Mouse (Mus musculus) gastrocnemius, postnatal 4 days (tissue): ENCODE measurements around the gene Btg1. TPM values are rescaled to one million over a fixed set of nuclear protein-coding genes. Genes with fewer than 3 reads are reported as not detected.
A peak's percentile ranks its signal among the peaks of the same experiment; 100 is the strongest.

Experiments used
- DNase-seq, 2 experiments: peaks; one replicate each; pipeline ENCODE4 v3.0.0; 2021 to 2022; ENCODE audit warnings: low spot score in 2 of 2, mixed read lengths in 2 of 2
- total RNA-seq, 2 experiments: library from RNA; stranded (reverse); gene quantifications; 2 replicates each; pipeline ENCODE4 v1.2.3; 2021

Gene Btg1
- total RNA-seq, 2 experiments from 2014 or later = 65.8 to 67.8 TPM

DNA sequence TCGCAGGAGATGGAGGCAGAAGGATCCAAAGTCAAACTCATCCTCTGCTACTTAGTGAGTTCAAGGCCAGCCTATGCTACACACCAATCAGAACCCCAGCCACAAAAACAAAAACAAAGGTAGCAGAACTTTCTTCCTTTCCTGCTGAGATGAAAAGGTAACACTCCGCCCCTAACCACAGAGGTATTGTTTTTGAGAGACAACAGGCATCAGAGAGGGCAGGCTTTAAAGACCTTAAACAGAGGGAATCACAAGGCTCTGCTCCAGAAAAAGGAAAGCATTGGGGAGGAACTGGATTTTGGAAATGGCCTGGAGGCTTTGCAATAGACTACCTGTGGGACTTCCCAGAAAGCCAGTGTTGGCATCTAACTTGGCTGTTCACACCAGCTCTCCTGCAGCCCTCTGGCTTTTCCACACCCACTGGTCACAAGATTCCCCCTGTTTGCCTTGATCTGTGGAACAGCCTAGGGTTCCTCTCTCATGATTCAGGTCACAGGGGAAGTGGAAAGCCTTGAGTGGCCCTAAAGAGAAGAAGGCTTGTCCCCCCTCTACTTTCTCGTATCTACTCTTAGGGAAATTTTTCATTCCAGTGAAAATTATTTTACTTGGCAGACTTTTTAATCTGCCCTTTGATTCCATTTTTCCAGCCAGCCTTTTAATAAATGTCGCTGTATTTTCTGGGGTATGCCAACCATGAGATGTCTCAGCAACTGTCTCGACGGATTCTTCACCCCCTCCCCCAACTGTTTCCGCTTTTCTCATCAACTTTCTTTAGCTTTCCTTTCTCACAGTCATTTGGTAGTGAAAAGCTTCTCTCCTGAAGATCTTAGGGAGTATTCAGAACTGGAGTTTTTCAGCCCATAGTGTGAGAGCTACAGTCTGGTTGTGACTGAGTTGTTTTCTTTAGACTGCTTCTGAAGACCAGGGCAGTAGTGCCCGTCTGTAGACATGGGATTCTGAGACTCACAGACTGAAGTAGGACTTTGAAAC is 7.2 kb upstream of the Btg1 start:
- DNase-seq = no peak

DNA sequence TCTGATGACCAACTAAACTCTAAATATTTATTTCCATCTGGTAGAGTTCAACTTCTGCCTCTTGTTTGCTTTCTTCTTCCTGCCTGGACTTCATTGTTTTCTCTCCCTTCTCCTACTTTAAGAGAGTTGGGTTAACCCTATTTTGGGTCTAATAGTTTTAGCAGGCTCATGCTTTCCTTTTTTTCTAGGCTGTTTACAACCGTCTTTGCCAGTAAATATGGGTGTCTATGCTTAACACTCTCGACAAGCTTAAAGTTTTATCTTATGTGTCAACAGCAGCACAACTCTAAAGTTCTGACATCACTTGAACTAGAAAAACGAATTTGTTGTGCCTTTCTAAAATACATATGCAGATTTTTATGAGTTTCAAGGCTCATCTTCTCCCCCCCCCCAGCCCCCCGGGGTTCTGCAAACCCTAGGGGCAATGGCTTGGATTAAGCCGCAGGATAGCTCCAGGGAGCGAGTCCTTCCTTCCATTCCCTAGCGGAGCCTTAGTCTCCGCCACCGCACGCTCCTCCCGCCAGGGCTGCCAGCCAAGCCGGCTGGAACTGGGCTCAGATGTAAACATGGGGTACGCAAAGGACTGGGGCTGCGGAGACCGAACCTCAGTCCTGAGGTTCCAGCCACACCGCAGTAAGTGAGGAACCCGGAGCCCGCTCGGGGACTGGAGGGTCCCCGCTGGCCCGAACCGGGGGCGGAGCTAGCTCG is 651 bp upstream of the Btg1 start:
- DNase-seq = no peak

GRCm38 (mm10) chr10:96617221-96617950 is 580 bp downstream of the Btg1 start:
- DNase-seq = peak; percentile 44 to 65

DNA sequence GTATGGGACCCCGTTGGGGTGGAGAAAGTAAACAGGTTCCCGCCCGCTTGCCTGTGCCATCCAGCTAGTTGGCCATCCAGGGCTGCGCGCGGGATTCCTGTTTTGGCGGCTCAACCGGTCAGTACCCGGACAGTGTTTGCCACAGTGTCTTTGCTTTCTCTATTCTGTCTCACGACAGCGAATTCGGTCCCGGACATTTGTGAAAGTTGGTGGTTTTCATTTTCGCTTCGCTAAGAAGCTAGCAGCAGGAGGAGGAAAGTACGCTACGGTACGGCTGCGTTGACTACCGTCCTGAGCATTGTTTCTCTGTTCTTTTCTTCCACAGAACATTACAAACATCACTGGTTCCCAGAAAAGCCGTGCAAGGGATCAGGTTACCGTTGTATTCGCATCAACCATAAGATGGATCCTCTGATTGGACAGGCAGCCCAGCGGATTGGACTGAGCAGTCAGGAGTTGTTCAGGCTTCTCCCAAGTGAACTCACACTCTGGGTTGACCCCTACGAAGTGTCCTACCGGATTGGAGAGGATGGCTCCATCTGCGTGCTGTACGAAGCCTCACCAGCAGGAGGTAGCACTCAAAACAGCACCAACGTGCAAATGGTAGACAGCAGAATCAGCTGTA is 1.3 kb downstream of the Btg1 start:
- DNase-seq = peak; percentile 27 to 63

DNA sequence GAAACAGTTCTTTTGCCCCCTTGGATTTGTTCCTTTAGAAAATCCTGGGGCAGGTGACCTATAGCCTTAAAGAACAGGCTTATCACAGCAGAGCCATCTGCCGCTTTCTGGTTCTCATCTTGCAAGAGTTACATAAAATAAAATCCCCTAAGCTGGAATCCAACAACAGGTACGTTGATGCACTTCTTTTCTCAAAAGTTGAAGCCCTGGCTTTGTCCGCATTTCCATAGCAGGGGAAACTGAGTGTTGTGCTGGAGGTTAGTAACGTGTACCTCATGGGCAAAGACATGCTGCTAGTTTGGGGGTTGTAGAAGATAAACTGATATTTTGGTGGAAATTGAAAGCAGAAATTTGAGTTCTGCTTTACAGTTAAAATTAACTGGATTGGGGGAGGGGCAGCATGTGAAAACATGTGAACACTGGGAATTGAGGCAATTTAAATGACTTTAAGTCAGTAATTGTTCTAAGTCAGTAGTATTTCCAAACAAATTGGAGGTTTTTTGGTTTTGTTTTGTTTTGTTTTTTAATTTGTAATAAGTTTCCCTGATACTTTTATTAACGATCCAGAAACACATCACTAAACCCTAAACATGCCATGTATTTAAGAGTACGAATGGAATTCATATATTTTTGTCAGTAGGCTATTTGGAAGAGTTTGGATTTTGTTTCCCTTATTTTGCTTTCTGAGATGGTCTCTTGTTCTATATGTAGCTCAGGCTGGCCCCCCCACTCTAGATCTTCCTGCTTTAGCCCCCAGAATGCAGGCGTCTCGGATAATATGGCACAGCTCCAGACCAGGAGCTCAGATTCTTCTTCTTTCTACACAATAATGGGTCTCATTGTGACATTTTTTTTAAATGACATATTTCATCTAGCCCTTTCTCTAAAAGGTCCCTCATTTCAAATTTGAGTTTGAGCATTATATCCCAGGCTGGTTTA is 3.4 kb downstream of the Btg1 start:
- no peak for DNase-seq

DNA sequence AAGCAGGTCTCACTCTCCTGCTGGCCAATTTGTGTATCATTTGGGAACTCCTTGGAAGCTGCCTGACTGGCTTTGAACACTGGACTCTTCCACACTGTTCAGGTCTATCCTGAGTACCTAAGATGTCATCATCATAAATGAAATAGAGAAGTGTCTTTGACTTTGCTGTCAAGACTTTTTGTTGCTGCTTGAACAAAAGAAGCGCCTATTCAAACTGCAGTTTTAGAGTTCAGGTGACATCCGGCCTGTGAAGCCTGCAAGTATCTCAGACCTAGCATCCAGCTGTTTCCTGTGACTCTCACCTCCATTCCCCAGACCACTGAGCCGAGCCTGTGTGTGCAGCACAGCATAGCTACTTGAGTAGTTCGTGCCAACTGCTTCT is 4.1 kb downstream of the Btg1 start:
- no peak for DNase-seq

DNA sequence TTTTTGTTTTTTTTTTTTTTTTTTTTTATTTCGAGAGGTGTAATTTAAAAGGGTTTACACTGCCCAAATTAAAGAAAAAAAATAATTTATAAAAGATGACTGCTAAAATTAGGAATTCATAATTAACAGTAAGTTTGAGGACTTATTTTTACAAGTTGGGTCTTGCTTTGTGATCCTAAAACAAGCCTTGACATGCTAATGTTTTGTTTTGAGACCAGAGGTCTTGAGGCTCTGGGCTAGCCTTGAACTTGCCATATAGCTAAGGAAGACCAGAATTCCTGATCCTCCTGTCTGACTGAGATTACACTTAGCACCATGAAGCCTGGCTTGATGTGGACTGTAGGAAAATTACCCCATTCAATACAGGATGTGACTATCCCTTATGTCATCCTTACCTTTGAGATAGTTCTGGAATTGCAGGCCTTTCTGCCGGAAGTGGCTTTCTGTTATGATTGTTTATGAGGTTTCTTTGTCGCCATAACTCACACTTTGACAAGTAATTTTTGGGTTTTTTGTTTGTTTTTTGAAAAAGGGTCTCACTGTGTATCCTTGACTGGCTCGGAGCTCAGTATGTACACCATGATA is 4.6 kb downstream of the Btg1 start:
- no peak for DNase-seq

DNA sequence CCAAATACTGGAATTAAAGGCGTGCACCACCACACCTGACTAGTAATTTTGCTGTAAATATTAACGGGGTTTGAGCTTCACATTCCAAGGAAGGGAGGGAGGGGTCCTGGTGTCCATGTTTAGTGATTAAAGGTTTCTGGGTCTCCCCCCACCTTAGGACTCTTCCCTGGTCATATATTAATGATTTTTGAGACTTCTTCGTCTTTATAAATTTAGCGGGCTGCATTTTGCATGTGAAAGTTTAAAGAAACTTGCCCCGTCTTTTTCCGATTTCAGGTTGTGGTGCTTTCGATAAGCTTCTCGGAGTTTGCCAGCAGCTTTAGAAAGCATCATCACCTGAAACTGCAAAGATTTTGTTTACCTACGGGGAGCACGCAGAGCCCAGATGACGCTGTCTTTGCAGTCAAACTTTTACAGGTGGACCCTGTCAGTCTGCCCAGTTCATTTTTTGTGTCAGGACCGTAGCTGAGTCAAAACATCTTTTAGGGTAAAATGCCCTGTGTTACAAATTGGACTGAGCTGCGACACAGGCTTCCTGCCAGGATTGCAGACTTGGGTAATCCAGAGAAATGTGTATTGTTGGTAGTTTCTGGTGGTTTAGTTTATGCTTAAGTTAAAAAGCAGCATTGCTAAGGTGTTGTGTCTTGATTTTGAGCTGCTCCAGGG is 5.3 kb downstream of the Btg1 start:
- DNase-seq = no peak

GRCm38 (mm10) chr10:96622761-96623632 is 6.2 kb downstream of the Btg1 start:
- DNase-seq = no peak

DNA sequence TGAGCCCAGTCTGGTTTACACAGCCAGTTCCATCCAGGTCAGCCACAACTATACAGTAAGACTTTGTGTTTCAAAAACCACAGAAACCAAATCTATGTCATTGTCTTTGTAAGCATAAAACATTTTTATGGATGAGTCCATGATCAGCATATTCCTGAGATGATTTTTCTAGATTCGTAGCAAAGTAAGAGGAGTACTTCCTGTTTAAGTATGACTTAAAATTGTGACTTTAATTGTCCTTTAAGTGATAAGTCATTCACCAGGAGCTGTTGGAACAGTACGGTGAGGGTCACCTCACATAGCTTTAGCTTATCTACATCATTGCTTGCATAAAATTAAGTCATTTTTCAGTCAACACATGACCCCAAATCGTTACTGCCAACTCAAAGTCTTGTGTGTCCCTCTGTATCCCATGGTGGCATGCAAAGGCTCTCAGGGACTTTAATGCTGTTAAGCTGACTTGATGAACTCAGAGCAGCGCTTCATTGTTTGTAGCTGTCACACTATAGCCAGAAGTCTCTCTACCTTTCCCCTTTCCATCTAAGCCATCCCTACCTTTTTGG is 6.9 kb downstream of the Btg1 start:
- DNase-seq = no peak

- DNase-seq = no peak
Observed at GRCm38 (mm10) chr10:96624406-96624805, 7.6 kb downstream of the Btg1 start.

DNA sequence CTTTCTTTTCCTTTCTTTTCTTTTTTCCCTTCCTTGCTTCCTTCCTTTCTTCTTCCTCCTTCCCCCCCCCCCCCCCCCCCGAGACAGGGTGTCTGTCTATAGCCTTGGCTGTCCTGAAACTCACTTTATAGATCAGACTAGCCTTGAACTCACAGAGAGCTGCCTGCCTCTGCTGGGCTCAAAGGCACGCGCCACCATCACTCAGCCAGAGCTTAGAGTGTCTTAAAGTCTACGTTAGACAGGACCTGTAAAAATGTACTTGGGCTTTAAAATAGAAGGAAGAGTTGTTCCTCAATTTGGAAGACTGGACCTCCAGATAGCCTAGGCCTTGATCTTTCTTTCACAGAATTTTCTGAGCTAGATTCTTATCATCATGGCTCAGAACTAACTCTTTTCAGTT is 8.3 kb downstream of the Btg1 start:
- no peak for DNase-seq

- DNase-seq = no peak
Observed at GRCm38 (mm10) chr10:96625682-96626081, 8.9 kb downstream of the Btg1 start.

- DNase-seq = no peak
Observed at GRCm38 (mm10) chr10:96626120-96626750, 9.4 kb downstream of the Btg1 start.

GRCm38 (mm10) chr10:96627332-96627731 is 10.5 kb downstream of the Btg1 start:
- DNase-seq = no peak

DNA sequence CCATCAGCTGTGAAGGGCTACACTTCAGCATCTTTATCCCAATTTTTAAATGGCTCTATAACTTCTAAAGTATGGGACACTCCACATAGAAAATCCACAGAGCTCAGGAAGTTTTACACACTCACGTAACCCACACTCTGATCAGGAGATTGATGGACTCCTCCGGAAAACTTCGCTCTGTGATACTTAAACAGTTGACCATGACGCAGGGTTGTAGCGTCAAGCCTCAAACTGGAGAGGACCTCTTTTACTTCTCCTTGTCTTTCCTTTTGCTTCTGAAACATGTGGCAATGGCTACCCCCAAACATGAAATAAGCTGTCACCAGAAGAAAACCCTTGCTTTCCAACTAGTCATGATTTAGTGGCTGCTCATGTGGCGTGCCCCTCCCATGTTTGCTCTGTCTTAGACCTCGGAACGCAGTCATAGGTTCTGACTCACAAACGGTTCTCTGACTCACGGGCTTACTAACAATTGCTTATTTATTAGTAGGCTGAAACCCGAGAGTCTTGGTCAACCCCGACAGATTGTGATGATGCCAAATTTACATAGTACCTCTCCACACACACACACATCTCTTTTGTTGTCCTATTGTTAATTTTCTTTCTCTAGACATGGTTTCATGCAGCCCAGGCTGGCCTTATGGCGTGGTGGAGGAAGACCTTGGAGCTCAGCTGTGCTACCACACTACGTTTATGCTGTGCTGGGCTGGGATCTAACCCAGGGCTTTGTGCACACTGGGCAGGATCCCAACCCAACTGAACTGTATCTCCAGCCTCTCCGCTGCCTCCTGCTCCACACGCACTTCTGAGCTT is 11.5 kb downstream of the Btg1 start:
- no peak for DNase-seq

GRCm38 (mm10) chr10:96628913-96629199 is 12.1 kb downstream of the Btg1 start:
- DNase-seq = no peak
